Mouse (Mus musculus) urinary bladder, postnatal 25 days (tissue): ENCODE measurements around the gene Rab15.
"Not testable (repeated sequence)": the region's sequence is repeated elsewhere in the genome, so short reads cannot be mapped to it uniquely, and the experiment has no call there.

ENCODE experiments used
- DNase-seq: peaks from one replicate; pipeline ENCODE4 v3.0.0; 2022; ENCODE audit warnings: low spot score

Gene Rab15

DNA sequence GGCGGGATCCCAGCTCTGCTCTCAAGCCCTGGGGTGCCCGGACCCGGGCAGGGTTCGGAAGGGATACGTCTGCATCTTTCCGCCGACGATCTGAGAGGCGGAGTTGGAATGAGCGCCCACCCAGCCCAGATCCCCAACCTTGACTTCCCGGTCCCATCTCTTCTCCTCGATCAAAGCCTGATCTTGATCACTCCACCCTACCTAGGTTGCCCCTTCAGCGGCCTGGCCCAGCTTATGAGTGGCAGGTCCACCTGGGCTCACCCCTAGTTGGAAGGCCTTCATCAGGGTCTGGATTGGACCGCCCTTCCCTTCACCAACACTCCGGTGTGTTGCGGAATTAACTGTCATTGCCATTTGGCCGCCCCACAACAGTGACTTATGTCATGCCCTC lies at the start of gene Rab15:
Gene Rab15 (minus strand): TSS at position 258 of the 391 bp plus-strand sequence.
- no peak for DNase-seq

DNA sequence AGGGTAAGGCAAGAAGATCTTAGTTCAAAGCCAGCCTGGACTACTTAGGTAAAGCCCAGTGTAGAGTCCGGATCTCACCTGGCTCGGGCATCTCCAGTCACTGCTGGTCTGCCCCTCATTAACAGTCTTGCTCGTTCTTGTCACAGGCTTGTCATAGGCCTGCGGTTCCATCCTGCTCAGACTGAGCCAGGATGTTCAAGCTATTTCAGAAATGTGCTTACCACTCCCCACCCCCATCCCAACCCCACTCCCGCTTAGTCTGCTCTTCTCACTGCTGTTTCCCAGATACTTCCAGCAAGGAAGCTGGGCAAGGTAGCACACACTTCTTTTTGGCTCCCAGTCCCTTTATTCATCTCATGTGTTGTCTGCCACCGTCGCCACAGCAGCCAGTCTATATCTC lies 46.9 kb upstream of the Rab15 start:
- DNase-seq = no peak

DNA sequence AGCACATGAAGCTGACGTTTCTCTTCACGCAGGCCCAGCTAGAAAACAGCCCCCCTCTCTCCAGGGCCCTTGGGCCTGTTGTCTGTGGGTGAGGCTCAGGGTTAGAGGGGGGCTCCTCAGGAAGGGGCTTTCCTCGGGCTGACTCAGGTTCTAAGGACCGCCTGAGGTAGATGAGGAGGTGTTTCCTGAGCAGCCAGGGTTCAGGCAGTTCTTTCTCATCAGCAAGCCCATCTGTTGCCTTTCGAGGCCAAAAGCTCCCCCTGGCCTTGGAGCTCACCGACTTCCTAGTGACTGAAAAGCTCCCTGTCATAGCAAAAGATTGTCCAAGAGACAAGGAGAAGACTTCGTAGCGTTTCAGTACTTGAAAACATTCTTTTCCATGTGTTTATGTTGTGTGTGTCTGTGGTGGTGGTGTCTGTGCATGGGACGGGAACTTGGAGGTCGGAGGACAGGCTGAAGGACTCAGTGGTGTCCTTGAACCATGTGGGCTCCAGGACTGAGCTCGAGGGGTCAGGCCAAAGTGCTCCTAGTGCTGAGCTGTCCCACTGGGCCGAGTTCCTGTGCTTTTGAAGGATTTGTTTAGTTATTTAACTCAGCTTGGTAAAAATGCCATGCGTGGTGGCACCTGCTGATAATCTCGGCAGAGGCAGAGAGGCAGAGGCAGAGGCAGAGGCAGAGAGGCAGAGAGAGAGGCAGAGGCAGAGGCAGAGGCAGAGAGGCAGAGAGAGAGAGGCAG lies 45.9 kb upstream of the Rab15 start:
- no peak for DNase-seq

DNA sequence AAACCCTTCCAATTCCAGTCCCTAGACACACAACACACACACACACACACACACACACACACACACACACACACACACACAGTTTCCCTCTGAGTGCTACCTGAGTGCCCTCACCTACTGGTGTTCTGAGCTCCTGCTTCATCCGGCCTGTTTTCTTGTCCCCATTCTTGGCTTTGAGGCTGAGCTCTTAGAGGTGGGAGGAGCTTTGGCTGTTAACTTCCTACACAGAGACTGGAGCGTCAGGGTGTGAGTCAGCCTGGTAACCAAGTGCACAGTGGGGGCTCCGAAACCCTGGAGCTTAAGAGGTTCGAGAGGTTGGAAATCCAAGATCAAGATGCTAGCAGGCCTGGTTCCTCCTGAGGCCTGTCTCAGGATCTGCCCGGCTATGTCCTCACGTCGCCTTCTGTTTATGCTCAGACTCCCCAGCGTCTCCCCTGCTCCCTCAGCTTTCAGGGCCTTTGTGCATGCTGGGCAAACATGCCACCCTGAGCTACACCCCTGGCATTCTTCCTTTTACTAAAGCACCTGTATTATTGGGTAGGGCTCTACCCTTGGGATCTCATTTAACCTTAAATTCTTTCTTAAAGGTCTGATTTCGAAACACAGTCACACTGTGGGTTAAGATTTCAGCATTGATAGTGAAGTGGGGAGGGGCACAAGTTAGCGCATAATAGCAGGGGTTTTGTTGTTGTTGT lies 45.0 kb upstream of the Rab15 start:
- DNase-seq = no peak

DNA sequence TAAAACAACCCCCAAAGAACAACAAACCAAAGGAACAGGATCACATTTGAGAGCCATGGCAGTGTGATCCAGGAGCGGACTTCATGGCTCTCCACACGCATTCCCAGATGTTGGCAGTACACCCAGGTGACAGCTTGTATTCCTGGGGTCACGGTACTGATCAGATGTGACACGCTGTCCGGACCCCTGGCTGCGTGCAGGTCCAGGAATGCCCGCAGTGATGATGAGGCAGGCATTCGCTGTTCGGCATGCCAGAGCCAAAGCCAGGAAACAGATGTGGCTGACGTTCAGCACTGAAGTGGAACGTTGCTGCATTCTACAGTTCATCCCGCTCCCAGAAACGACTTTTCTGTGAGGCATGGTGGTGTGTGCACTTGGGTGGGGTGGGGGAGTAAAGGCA lies 42.6 kb upstream of the Rab15 start:
- DNase-seq = no peak

DNA sequence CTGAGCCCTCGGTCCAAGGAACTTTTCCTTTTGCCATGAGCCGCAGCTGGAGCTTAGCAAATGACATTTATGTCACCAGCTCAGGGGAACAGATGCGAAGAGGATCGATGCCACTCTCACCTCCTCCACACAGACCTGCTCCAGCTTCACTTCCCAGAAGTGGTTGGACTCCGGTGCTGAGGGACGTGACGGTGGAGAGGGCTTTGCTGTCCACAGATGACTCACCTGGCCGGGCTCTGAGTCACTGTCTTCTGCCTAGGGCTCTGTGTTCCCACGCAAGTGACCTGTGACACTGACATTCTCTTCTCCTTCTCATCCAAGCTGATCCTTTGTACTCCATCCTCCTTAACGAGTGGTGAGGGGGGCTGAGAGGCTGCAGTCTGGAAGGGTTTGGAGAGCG lies 40.9 kb upstream of the Rab15 start:
- DNase-seq = no peak

DNA sequence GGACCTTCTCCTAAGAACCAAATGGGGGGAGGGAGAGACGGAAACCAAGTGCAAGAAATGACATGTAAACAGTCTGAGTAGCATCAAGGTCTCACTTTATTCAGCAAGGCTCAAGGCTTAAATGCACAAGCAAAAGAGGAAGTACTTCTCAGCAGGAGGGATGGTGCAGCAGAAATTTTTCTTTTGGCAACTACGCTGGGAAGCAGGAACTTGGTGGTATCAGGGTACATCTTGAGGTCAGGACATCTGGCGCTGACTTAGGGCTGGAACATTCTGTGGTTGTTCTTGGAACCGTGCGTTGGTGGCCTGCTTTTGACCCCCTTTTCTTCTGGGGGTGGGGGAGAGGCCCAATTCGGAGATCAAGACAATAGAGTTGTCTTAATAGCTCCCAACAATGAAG lies 36.1 kb upstream of the Rab15 start:
- not testable (repeated sequence) for DNase-seq

DNA sequence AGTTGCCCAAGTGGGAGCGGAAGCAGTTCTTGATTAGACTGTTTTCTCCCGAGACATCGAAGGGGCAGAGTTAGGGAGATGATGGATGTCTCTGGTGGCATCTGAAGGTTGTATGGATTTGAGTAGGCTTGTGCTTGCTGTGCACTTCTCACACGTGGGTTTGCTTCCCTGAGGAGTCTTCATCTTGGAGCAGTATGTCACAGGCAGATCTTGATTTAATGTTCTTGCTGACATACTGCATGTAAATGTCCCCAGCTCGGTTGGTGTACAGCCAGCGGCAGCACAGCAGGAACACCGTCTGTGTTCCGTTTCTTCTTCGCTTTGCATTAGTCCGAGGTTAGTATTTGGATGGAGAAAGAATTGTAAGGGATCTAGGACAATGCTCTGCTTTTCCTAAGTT lies 34.4 kb upstream of the Rab15 start:
- DNase-seq = no peak

DNA sequence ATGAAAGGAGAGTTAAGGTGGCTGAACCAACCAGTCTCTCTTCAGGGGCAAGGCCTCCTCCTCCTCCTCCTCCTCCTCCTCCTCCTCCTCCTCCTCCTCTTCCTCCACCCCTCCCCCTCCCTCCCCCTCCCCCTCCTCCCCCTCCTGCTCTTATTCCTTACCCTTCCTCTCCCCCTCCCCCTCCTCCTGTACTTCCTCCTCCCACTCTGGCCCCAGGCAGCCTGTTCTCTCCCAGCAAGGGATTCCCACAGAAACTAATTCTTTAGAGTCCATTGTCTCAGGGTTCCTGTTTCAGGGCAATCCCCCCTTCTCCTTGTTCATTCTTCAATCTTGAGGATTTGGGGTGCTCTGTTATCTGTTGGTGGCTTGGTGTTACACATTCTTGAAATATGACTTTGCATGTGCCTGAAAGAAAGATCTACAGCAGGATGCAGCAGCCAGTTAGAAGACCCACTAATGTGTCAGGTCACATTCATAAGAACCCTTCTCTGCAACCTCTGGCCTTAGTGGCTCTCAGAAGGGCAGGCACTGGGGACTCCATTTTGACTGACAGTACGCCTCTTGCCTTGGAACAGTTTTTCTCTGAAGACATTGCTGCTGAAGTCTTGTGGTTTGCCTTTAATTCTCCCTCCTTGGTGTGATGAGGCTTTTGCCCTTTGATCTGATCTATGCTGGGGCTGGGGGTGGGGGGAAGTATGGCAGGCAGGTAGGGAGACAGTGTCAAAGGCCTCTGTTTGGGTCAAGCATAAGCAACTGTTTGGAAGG lies 30.9 kb upstream of the Rab15 start:
- no peak for DNase-seq

DNA sequence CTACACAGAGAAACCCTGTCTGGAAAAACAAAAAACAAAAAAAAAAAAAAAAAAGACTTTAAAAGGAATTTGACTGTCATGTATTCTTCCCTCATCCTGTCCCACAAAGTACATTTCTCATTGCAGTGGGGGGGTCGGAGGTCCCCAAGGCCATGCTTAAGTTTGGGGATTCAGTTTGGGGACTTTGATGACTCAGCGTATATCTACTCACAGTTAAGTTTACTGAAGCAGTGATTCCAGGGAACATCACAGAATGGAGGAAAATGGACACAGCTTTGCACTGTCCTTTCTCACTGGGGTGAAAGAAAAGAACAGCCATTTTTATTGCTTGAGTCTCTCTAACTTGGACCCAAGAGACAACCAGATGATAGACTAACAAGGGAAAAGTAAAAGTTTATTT lies 29.7 kb upstream of the Rab15 start:
- DNase-seq = no peak

DNA sequence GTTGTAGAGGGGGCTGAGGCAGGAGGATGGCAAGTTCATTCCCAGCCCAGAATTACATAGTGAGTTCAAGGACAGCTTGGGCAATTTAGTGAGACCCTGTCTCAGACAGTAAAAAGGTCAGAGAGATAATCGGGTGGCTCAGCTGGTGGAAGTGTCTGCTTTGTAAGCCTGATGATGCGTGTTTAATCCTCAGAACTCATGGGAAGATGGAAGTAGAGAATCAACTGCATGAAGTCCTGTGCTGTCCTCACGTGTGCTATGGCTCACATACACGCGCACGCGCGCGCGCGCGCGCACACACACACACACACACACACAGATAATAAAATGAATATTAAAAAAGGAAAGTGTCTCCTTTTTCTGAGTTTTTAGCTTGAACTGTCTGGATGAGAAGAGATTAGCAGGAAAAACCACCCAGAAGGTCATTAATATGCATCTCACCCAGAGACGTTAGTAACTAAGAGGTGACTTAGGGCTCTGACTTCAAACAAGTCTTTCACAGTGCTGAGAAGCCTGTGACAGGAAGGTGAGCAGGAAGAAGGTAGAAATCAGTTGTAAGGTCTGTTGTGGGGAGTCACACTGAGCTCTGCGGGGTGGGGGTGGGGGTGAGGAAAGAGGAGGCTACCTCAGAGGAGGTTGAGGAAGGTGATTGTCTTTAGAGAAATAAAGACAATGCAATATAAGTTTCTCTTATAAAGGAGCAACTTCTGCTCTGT lies 21.8 kb upstream of the Rab15 start:
- no peak for DNase-seq

DNA sequence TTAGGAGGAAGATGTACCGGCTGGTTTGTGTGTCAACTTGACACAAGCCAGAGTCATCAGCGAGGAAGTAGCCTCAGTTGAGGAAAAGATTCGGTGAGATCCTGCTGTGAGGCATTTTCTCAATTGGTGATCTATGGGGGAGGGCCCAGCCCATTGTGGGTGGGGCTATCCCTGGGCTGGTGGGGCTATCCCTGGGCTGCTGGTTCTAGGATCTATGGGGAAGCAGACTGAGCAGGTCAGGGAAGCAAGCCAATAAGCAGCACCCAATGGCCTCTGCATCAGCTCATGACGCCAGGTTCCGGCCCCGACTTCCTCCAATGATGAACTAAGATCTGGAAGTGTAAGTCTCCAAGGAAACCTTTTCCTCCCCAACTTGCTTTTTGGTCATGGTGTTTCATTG lies 17.4 kb upstream of the Rab15 start:
- DNase-seq = no peak

DNA sequence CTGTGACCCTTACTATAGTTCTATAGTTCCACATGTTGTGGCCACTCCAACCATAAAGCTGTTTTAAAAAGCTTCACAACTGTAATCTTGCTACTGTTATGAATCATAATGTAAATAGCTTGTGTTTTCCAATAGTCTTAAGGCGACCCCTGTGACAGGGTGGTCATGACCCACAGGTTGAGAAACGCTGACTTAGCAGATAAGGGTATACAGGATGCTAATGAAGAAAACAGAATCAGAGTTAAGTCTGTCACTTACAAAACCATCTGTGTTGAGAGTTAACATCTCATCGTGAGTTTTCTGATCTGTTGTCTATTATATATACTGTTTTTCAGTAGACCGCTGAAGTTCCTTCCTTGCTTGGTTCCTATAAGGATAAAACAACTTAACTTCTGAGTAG lies 16.6 kb upstream of the Rab15 start:
- no peak for DNase-seq

DNA sequence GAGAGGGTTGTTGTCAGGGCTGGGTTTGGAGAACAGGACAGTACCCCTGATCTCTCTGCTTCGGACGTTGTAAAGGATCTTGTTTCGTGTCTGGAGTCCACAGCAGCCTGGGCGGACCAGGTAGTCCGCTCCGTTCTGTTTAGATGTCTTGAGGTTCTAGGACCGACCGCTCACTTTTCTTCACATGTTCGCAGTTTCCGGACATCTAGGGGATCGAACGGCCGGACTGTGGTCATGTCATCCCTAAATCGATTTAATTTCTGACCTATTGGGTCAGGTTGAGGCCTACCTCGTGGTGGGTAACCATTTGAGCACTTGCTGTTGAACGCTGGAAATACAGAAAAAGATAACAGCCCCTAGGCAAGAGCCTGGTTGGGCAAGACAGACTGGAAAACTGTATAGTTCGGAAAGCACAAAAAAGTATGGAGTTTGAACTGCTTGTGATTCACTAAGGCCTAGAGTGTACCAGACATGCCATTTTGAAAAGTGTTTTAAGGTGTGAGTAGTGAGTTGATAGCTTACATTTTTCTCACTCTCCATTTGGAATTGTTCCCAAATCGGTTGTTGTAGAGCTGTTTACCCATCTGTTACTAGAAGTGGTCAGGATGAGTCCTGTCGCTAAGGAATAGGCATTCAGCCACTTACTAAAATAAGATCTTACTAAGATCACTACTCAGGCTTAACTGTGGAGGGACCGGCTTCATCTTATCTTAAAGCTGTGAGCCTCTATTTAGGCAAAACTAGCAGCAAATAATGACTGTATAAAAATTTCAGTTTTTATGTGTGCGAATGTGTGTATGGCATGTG lies 15.3 kb upstream of the Rab15 start:
- no peak for DNase-seq

DNA sequence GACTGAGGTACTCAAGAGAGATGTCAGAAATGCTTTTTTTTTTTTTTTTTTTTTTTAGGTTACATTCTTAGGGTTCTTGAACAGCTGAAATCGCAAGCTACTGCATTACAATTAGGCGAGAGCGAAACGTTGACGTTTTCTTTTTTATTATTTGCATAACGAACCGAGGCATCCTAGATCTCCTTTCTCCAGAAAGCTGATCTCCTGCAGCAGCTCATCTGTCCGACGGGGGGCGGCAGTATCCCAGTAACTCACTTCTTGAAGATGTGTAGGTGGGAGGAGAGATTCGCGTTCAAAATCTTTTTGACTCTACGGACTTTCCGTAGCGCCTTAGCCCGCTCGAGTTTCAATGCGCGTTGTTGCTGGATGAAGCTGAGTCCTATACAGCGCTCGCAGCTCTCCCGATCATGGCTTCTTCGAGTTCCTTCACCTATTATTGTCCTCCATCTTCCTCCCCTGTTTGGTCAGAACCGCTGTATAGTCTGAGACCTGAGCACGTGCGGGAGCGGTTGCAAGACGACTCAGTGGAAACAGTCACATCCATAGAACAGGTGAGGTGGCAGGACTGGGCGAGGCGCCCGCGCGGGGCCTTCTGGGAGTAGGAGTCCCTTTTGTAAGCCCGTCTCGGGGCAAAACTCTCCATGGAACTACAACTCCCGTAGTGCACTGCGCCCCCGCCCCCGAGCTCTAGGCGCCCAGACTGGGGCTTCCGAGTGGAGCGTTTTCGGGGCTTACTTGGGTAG lies 14.6 kb upstream of the Rab15 start:
- peak; percentile 95 for DNase-seq

DNA sequence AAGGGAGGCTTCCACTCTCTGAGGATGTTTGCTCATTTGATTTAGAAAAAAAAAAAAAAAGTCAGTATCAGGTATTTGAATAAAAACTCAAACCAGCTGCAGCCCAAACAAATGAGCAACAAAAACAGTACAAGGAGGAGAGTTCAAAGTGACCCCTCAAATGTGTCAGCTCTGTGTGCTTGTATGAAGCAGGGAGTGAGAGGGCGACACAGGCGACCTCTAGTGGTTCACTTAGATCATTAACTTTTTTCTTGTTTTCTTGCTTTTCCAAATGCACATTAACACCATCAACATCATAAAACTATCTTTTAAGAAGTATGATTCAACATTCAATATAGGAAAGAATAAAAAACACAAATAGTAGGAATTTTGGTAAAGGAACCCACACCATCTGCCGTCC lies 10.0 kb upstream of the Rab15 start:
- no peak for DNase-seq

DNA sequence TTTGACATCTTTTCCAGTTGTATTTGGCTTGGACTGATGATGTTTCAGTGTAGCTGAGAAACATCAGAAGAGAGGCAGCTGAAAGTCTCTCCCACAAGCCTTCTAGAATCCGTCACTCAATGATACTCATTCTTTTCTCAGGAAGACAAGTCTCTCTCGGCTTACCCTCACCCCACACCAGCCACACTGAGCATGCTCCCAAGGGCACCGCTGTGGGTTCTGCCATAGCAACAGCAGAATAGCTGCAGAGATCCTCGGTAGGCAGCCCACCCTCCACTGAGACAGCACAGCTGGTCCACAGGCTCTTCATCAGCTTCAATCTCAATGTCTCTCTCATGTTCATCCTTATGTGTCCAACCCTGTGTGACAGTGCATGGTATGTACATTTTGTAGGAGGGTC lies 2.6 kb upstream of the Rab15 start:
- DNase-seq = no peak

DNA sequence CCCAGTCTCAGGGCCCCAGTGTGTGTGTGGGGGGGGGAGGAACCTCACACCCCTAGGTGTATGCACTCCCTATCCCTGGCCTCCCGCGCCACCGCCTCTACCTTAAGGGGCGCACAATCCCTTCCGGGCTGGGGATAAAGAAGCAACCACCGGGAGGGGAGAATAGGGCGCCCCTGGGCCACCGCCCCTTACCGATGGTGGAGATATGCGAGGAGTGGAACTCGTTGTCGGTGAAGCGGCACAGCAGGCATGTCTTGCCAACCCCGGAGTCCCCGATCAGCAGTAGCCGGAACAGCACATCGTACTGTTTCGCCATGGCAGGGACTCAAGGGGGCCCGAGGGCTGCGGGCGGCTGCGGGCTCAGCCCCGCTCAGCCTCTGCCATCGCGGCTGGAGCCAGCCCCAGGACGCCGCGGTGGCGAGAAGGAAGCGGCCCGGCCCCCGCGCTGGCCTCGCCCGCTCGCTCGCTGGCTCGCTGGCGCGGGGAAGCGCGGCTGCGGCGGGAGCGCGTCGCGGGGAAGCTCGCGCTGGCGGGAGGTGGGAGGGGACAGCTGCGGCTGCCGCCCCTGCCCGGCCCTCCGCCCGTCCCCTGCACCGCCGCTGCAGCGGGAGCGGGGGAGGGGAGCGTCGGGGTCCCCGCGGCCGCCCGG lies 582 bp downstream of the Rab15 start:
- DNase-seq = no peak

DNA sequence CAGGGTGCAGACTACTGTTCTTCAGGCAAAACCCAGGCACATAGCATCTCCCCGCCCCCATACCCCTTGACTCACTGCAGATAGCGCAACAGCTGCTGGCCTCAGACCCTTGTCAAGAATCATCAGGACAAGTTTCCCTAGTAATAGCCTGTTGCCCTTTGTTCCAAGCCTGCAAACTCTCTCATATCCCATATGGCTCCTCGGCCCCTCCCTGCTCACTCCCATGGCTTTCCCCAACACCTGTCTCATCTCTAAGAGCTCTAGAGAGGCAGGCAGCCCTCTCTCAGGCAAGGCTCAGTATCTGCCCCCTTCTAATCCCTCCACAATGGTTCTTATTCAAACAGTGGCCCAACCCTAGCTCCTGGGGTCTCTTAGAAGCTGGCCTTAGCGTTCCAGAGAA lies 2.1 kb downstream of the Rab15 start:
- DNase-seq = no peak

DNA sequence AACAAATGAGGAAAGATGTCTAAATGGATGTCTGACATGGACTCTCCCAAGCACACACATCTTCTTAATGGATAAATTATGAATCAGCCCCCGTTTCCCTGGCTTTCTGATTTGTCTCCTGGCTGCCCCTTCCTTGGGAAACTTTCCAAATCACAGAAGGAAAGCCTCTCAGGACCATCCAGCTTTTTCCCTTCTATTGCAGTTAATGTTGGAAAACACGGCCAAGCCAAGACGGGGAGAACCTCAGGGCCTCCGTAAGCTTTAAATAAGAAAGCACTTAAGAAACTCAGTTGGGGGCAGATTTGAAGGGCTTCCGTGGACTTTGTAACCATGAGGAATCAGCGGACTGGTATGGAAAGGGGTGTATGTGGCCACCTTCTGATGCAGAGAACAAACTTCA lies 2.9 kb downstream of the Rab15 start:
- DNase-seq = no peak
